Mouse (Mus musculus): ENCODE measurements around the gene Gpr152. TPM values are rescaled to one million over a fixed set of nuclear protein-coding genes. Genes with fewer than 3 reads are reported as not detected.

The Gpr152 gene
- total RNA-seq, 2 experiments from 2014 or later = not detected

GRCm38 (mm10) chr19:4149764-4150461 lies 10.3 kb downstream of the Gpr152 start:
- DNase-seq (ENCODE audit: low spot score in 2 of 2) = no peak

- no peak for DNase-seq (ENCODE audit: low spot score in 2 of 2)
These were observed 11.2 kb downstream of the Gpr152 start for GRCm38 (mm10) chr19:4150567-4151487.

- no peak for DNase-seq (ENCODE audit: low spot score in 2 of 2)
These were observed 11.9 kb downstream of the Gpr152 start for GRCm38 (mm10) chr19:4151488-4151860.

GRCm38 (mm10) chr19:4151898-4152297 lies 12.3 kb downstream of the Gpr152 start:
- DNase-seq (ENCODE audit: low spot score in 2 of 2) = no peak

GRCm38 (mm10) chr19:4152445-4153231 lies 13.1 kb downstream of the Gpr152 start:
- DNase-seq (ENCODE audit: low spot score in 2 of 2) = no peak

GRCm38 (mm10) chr19:4153232-4153654 lies 13.7 kb downstream of the Gpr152 start, which contains the start of gene Ptprcap:
Gene Ptprcap (plus strand): TSS chr19:4153604.
- no peak for DNase-seq (ENCODE audit: low spot score in 2 of 2)

GRCm38 (mm10) chr19:4154437-4155222 lies 15.0 kb downstream of the Gpr152 start:
- DNase-seq (ENCODE audit: low spot score in 2 of 2) = no peak

GRCm38 (mm10) chr19:4155223-4156072 lies 15.9 kb downstream of the Gpr152 start:
- no peak for DNase-seq (ENCODE audit: low spot score in 2 of 2)

- DNase-seq (ENCODE audit: low spot score in 2 of 2) = no peak
These were observed 16.5 kb downstream of the Gpr152 start for GRCm38 (mm10) chr19:4156073-4156579.

GRCm38 (mm10) chr19:4156771-4157170 lies 17.2 kb downstream of the Gpr152 start:
- DNase-seq (ENCODE audit: low spot score in 2 of 2) = no peak

GRCm38 (mm10) chr19:4159049-4159448 lies 19.5 kb downstream of the Gpr152 start:
- DNase-seq (ENCODE audit: low spot score in 2 of 2) = no peak

GRCm38 (mm10) chr19:4162646-4163542 lies 23.3 kb downstream of the Gpr152 start, which contains the start of gene Rps6kb2:
Gene Rps6kb2 (minus strand): TSS chr19:4163354.
- peak; percentile 96 to 99 for DNase-seq (ENCODE audit: low spot score in 2 of 2)

GRCm38 (mm10) chr19:4163543-4163887 lies 23.9 kb downstream of the Gpr152 start:
- DNase-seq (ENCODE audit: low spot score in 2 of 2) = no peak

GRCm38 (mm10) chr19:4164100-4164499 lies 24.5 kb downstream of the Gpr152 start:
- no peak for DNase-seq (ENCODE audit: low spot score in 2 of 2)

- no peak for DNase-seq (ENCODE audit: low spot score in 2 of 2)
These were observed 25.1 kb downstream of the Gpr152 start for GRCm38 (mm10) chr19:4164721-4165120.

- no peak for DNase-seq (ENCODE audit: low spot score in 2 of 2)
These were observed 27.3 kb downstream of the Gpr152 start for GRCm38 (mm10) chr19:4166678-4167476.

- DNase-seq (ENCODE audit: low spot score in 2 of 2) = peak; percentile 99
These were observed 29.8 kb downstream of the Gpr152 start for GRCm38 (mm10) chr19:4169378-4169784.

- DNase-seq (ENCODE audit: low spot score in 2 of 2) = no peak
These were observed 30.2 kb downstream of the Gpr152 start for GRCm38 (mm10) chr19:4169810-4170209.
